Mouse (Mus musculus) neural tube, embryonic 12.5 days (tissue): ENCODE data around the gene Csf1. TPM values are rescaled to one million over a fixed set of nuclear protein-coding genes. Genes with fewer than 3 reads are reported as not detected.

Experiments used
- polyA plus RNA-seq: library from polyadenylated mRNA; unstranded; fragments of >200 nt; fragmentation: Nextera tagmentation; extraction: Ambion mirVana; gene quantifications from 2 replicates; pipeline ENCODE4 v1.2.1, GENCODE M21; 2016

The Csf1 gene
- polyA plus RNA-seq, 1 experiment from 2014 or later: 7.2 TPM

Other genes starting within 250 kb of the Csf1 start
- 3.3 and 5.2 TPM in 2 replicates for gene Slc6a17, start 242.5 kb downstream of the Csf1 start, polyA plus RNA-seq
- not detected in 2 replicates for gene Ubl4b, start 205.4 kb downstream of the Csf1 start, polyA plus RNA-seq
- gene Alx3, start 165.4 kb downstream of the Csf1 start, polyA plus RNA-seq: 0.33 and 0.65 TPM in 2 replicates
- not detected in 2 replicates for gene Gm10961, start 129.1 kb downstream of the Csf1 start, polyA plus RNA-seq
- gene Strip1, start 128.8 kb downstream of the Csf1 start, polyA plus RNA-seq: 123 and 129 TPM in 2 replicates
- 123 and 137 TPM in 2 replicates for gene Ahcyl1, start 63.9 kb downstream of the Csf1 start, polyA plus RNA-seq
- gene Eps8l3, start 116.8 kb upstream of the Csf1 start, polyA plus RNA-seq: not detected in 2 replicates
- gene Gstm5, start 135.4 kb upstream of the Csf1 start, polyA plus RNA-seq: 204 and 216 TPM in 2 replicates
- 76.8 and 79.0 TPM in 2 replicates for gene Gstm7, start 171.3 kb upstream of the Csf1 start, polyA plus RNA-seq
- gene Gstm6, start 183.3 kb upstream of the Csf1 start, polyA plus RNA-seq: 7.2 and 8.7 TPM in 2 replicates
- gene Gstm3, start 208.8 kb upstream of the Csf1 start, polyA plus RNA-seq: not detected in 2 replicates
- 14.3 and 14.4 TPM in 2 replicates for gene Gstm2, start 226.0 kb upstream of the Csf1 start, polyA plus RNA-seq